Mouse (Mus musculus): ENCODE results near the gene Cenps. TPM values are rescaled to one million over a fixed set of nuclear protein-coding genes. Genes with fewer than 3 reads are reported as not detected.
"Not testable (repeated sequence)": the region's sequence is repeated elsewhere in the genome, so short reads cannot be mapped to it uniquely, and the experiment has no call there.

Cenps gene
- polyA plus RNA-seq, 1 experiment from 2014 or later, result 32.4 TPM

- Histone ChIP-seq H3K4me1 (peaks cover 9% of the 10 kb centered on the region), H3K9me3 (replicated peaks) (no peaks in the 10 kb centered on the region), H3K4me3 (no peak overlapping the region), H3K9ac (no peak overlapping the region), H3K27me3 (no peaks in the 10 kb centered on the region), H3K27ac (no peak overlapping the region), H3K4me2 (replicated peaks) (no peak overlapping the region), H3K36me3 (peaks cover 34% of the 10 kb centered on the region)
- no peak for ATAC-seq (ENCODE audit: low FRiP score)
- WGBS, result 80% methylated on average over 21 of the region's 21 CpGs
Observed at GRCm38 (mm10) chr4:149131789-149132565, 5.5 kb downstream of the Cenps start.

DNA sequence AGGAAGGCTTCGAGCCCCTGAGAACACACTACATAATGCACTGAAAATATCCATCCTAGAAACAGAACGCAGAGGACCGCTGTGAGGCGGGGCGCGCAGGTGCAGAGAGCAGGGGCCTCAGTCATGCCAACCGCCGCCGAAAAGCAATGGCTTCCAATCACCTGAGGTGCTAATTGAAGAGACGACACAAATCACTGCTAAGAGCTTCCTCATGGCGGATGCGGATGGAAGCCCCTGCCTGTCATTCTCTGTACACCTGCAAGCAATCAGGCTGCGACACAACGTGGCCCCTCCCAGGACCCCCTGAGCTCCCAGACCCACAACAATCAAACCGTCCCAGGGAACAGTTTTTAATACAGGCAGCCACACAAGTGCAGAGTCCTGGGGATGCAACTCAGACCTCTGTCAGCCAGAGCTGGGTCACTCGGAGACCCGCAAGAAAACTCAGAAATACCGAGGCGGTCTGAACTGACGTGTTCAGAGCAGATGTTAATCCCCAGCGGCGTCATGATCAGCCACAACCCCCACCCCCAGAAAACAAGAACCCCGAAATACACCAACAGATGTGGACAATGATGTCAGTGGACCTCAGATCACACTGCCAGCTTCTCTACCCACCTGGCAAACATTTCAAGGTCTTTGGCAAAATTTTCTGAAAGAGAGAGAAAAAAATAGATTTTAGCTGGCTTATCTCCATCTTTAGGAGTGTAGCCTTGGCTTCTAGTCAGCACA is 6.2 kb downstream of the Cenps start:
- WGBS, result 87% methylated on average over 23 of the region's 23 CpGs
- Histone ChIP-seq H3K4me3 (no peak overlapping the region), H3K27ac (no peak overlapping the region), H3K4me1 (peaks cover 1% of the 10 kb centered on the region; the same call in 1 of the 2 replicates), H3K4me2 (replicated peaks) (no peak overlapping the region), H3K9me3 (replicated peaks) (no peaks in the 10 kb centered on the region), H3K9ac (no peak overlapping the region), H3K36me3 (peaks cover 34% of the 10 kb centered on the region), H3K27me3 (no peaks in the 10 kb centered on the region)
- ATAC-seq (ENCODE audit: low FRiP score), result no peak

GRCm38 (mm10) chr4:149128467-149128866 is 9.0 kb downstream of the Cenps start:
- H3K9me3 ChIP-seq (replicated peaks), result no peaks in the 10 kb centered on the region
- no peak overlapping the region for H3K9ac ChIP-seq
- no peak for ATAC-seq (ENCODE audit: low FRiP score)
- H3K27ac ChIP-seq, result no peak overlapping the region
- no peaks in the 10 kb centered on the region for H3K4me1 ChIP-seq
- peaks cover 34% of the 10 kb centered on the region for H3K36me3 ChIP-seq
- 79% methylated on average over 18 of the region's 18 CpGs for WGBS
- no peaks in the 10 kb centered on the region for H3K27me3 ChIP-seq
- H3K4me3 ChIP-seq, result no peak overlapping the region
- no peak overlapping the region for H3K4me2 ChIP-seq (replicated peaks)

DNA sequence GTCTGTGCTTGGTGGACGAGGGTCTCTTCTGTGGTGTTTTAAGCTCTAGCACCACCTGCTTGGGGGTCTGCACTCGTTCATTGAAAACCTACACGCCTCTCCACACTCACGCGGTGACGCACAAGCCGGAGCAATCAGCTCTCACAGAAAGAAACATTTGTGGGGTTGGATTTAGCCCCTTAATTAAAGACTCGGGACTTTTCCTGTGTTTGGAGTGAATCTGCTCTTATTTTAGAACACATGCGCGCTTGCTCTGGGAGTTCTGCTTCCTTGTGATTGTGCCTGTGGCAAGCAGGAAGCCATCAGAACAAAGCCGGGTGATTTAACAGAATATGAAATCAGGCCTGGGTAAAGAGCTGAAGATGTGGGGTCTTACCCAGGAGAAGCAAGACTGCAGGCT is 10.8 kb downstream of the Cenps start, which contains the start of gene Cort:
Gene Cort, minus strand, starts transcription at position 101 of the 400 bp plus-strand sequence.
- H3K4me1 ChIP-seq, result no peaks in the 10 kb centered on the region
- H3K4me2 ChIP-seq (replicated peaks), result no peak within 1 kb of the TSS
- H3K27ac ChIP-seq, result no peak within 1 kb of the TSS
- no peak within 1 kb of the TSS for H3K4me3 ChIP-seq
- no peak for ATAC-seq (ENCODE audit: low FRiP score)
- no peak within 1 kb of the TSS for H3K9ac ChIP-seq
- no peaks in the 10 kb centered on the region for H3K9me3 ChIP-seq (replicated peaks)
- H3K36me3 ChIP-seq, result peaks cover 32% of the 10 kb centered on the region
- 92% methylated on average over 11 of the region's 11 CpGs for WGBS
- H3K27me3 ChIP-seq, result no peaks in the 10 kb centered on the region

- ATAC-seq (ENCODE audit: low FRiP score), result no peak
- Histone ChIP-seq H3K27ac (no peak overlapping the region), H3K4me3 (no peak overlapping the region), H3K27me3 (no peaks in the 10 kb centered on the region), H3K9me3 (replicated peaks) (no peaks in the 10 kb centered on the region), H3K4me1 (no peaks in the 10 kb centered on the region), H3K9ac (no peak overlapping the region), H3K36me3 (peaks cover 34% of the 10 kb centered on the region), H3K4me2 (replicated peaks) (no peak overlapping the region)
- WGBS, result 78% methylated on average over 6 of the region's 6 CpGs
Observed at GRCm38 (mm10) chr4:149126115-149126509, 11.3 kb downstream of the Cenps start.

DNA sequence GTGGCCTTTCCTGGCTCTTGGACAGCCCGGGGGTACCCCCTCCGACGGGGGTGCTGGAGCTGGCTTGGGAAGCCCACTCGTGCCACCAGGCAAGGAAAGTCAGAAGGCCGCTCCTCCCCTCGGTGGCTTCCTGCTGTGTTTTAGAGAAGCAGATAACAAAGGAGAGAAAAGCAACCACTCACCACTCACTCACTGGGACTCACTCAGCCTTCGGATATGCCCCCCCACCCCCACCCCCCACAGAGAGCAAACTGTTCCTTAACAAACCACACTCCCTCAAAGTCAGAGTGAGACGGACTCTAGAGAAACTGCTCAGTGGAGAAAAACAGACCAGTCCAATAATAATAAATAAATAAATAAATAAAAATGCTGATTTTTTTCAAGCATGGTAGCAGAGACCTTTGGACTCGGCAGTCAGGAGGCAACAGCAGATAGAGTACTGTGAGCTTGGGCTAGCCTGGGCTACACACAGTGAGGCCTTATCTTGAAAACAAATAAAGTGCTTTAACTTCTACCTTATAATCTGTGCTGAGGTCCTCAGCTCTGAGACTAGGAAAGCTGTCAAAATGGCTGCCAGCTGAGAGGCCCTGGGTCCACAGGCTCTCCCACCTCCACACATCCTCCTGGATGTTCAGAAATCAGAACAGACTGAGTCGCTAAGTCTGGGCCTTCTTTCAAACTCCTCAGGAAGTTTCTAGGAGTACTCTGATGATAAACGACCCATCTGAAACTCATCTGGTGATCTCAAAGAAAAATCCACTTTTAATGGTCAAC is 11.9 kb downstream of the Cenps start:
- no peak for ATAC-seq (ENCODE audit: low FRiP score)

GRCm38 (mm10) chr4:149123432-149123831 is 14.0 kb downstream of the Cenps start:
- Histone ChIP-seq H3K4me2 (replicated peaks) (no peak overlapping the region), H3K27me3 (no peaks in the 10 kb centered on the region), H3K9me3 (replicated peaks) (no peaks in the 10 kb centered on the region), H3K4me3 (no peak overlapping the region), H3K27ac (no peak overlapping the region), H3K36me3 (peaks cover 31% of the 10 kb centered on the region), H3K4me1 (no peaks in the 10 kb centered on the region), H3K9ac (no peak overlapping the region)
- WGBS, result 75% methylated on average over 5 of the region's 5 CpGs
- ATAC-seq (ENCODE audit: low FRiP score), result no peak

More for the DNA sequence above, 11.9 kb downstream of the Cenps start:
- Histone ChIP-seq H3K4me1 (no peaks in the 10 kb centered on the region), H3K4me3 (no peak overlapping the region), H3K27ac (no peak overlapping the region), H3K36me3 (peaks cover 32% of the 10 kb centered on the region), H3K9ac (no peak overlapping the region), H3K4me2 (replicated peaks) (no peak overlapping the region), H3K9me3 (replicated peaks) (no peaks in the 10 kb centered on the region), H3K27me3 (no peaks in the 10 kb centered on the region)
- 36% methylated on average over 11 of the region's 11 CpGs for WGBS

DNA sequence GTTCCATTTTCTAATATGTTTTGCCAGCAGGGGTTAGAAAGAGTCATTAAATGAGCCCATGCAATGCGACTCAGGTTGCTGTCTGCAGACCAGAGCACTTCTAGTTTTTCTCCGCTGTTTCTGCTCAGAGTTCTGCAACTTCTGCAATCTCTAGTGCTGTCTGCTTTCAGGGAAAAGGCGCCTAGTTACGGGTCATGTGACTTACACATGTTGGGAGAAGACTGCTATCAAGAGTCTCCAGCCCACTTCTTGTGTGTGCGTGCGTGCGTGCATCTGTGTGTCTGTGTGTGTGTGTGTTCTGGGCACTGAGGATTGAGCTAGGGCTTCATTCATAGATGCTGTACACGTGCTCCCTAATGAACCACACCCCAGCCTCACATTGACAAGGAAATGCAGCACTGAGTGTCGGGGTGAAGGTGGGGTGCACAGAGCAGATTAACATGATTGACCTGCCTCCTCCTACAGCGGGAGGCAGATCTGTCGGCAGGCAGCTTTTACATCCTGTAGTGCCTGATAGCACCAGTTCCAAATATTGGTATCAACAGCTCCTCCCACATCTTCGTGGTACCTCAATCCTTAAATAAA is 17.4 kb downstream of the Cenps start:
- H3K4me3 ChIP-seq; H3K4me2 ChIP-seq (replicated peaks); H3K27ac ChIP-seq; H3K4me1 ChIP-seq; ATAC-seq (ENCODE audit: low FRiP score); H3K27me3 ChIP-seq; H3K9ac ChIP-seq; H3K9me3 ChIP-seq (replicated peaks): not testable (repeated sequence)
- WGBS, result 85% methylated on average over 12 of the region's 12 CpGs
- H3K36me3 ChIP-seq, result peaks cover 31% of the 10 kb centered on the region

- Histone ChIP-seq H3K36me3 (peaks cover 28% of the 10 kb centered on the region), H3K9ac (peak within 1 kb of the TSS; percentile 90), H3K27me3 (no peaks in the 10 kb centered on the region), H3K4me1 (peaks cover 10% of the 10 kb centered on the region), H3K4me3 (peak within 1 kb of the TSS; percentile 82), H3K9me3 (replicated peaks) (no peaks in the 10 kb centered on the region), H3K27ac (no peak within 1 kb of the TSS), H3K4me2 (replicated peaks) (peak within 1 kb of the TSS; percentile 91)
- WGBS, result under 1% methylated on average over 35 of the region's 35 CpGs
- ATAC-seq (ENCODE audit: low FRiP score), result peak; percentile 87
Observed at GRCm38 (mm10) chr4:149103875-149104561, 33.4 kb downstream of the Cenps start, which contains the start of gene Dffa. Gene Dffa, plus strand, starts transcription at chr4:149104146.

DNA sequence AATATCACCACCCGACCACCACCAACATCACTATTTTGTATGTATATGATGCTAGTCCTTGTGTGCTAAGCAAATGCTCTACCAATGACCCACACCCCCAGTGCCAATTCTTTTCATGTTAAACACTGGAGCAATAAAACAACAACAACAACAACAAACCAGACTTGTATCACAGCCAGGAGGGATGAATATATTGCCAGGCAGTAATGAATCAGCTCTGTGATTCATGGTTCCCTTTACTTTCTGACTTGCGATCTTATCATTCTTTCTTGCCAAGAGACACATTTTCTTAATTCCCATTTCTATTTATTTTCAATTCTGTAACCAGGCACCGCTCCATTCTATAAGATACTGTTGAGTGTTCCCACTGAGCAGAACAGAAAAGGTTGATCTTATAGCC is 36.0 kb downstream of the Cenps start:
- Histone ChIP-seq H3K27me3 (no peaks in the 10 kb centered on the region), H3K4me3 (no peak overlapping the region), H3K4me1 (peaks cover 23% of the 10 kb centered on the region), H3K36me3 (peaks cover 4% of the 10 kb centered on the region), H3K27ac (no peak overlapping the region), H3K9ac (no peak overlapping the region), H3K9me3 (replicated peaks) (no peaks in the 10 kb centered on the region), H3K4me2 (replicated peaks) (no peak overlapping the region)
- no peak for ATAC-seq (ENCODE audit: low FRiP score)
- WGBS, result 80% methylated on average over 3 of the region's 3 CpGs

DNA sequence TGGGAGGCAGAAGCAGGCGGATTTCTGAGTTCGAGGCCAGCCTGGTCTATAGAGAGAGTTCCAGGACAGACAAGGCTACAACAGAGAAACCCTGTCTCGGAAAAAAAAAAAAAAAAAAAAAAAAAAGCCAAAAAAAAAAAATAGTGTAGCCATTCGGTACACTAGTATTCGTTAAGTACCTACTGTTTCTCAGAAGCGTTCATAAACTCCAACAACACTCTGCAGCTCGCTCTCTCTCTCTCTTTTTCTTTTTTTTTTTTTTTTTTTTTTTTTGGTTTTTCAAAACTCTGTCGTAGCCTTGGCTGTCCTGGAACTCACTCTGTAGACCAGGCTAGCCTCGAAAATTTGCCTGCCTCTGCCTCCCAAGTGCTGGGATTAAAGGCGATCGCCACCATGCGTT is 37.0 kb downstream of the Cenps start:
- not testable (repeated sequence) for H3K27ac ChIP-seq; H3K4me2 ChIP-seq (replicated peaks); H3K9me3 ChIP-seq (replicated peaks); H3K36me3 ChIP-seq; H3K4me3 ChIP-seq; H3K27me3 ChIP-seq; H3K9ac ChIP-seq; ATAC-seq (ENCODE audit: low FRiP score)
- 87% methylated on average over 12 of the region's 12 CpGs for WGBS
- peaks cover 23% of the 10 kb centered on the region for H3K4me1 ChIP-seq

Measured in hindbrain, embryonic 12.5 days (tissue).